Mouse (Mus musculus) regulatory T cell (primary cell): ENCODE data around the gene Cradd.

ENCODE experiments used
- in situ Hi-C: fragments of 300-600 bp; cut with MboI, MseI; formaldehyde crosslinking; loops from one replicate; pipeline ENCODE4 v1.15.1; 2025; ENCODE audit warnings: high pct_unique_total_duplicates

Cradd gene

DNA sequence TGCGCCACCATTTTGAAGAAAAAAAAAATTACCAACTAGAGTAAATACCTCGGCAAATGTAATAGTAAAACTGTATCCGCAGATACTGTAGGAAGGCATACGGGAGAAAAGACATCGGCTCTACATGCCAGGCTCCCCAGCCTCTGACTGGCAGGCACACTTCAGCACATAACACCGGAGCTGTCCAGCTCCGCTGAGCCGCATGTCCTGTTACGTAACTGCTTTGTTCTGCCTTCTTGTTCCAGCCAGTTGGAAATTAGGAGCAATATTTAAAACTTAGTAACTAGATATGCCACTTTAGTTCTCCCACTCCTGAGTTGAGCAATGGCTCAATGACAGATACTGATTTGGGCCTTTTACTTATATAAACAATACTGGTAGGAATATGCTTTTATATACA lies 48.4 kb downstream of the Cradd start:
- in situ Hi-C loops: no loop called here

DNA sequence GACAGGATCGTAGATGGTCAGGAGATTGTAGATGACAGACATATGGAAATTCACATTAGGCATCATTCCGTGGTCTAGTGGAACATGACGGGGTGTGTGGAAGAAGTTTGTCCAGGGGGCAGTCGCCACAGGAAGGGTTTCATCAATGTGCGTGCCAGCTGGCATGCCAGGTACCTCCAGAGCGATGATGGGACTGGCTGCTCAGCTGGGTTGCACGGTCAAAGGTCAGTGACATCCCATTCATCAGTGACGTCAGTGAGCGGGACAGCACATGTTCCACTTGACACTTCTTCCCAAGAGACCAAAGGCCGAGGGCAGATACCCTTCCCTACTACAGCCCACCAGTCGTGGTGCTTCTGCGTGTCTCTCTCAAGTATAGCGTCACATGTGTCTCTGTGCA lies 50.7 kb downstream of the Cradd start:
- in situ Hi-C loops: no loop called here

DNA sequence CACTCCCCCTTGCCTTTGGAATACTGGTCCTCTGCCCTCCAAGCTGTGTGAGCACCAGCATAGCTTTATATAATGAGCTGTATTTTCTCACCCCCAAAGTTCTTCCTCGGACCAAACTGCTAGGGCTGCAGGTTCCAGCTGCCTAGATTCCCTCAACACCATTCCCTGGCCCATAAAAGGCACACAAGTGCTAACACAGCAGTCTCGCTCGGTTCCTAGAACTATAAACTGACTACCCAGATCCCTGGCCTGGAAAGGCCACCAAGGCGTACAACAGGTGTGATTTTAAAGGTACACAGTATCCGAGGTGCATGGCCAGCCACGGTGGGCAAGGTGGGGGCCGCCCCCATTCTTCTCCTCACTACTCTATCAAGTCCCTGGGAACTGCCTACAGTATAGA lies 54.8 kb downstream of the Cradd start:
- in situ Hi-C loops: no loop called here

DNA sequence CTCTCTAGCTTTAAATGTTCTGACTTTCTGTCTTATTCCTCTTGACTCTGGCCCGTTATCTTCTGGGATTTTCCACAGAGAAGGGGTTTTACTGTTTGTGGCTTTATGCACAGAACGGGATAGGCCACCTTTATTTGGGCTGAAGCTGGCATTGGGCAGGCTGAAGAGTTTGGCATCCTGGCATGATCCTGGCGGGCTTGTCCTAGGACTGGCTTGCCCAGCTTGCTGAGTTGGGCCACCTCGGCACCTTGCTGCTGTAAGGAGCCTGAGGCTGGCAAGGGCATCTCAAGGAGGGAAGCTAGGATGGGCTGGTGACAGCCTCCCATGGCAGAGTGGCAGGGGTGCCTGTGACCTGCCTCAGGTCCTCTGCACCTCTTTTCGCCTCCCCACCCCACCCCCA lies 55.6 kb downstream of the Cradd start:
- in situ Hi-C loops: no loop called here

DNA sequence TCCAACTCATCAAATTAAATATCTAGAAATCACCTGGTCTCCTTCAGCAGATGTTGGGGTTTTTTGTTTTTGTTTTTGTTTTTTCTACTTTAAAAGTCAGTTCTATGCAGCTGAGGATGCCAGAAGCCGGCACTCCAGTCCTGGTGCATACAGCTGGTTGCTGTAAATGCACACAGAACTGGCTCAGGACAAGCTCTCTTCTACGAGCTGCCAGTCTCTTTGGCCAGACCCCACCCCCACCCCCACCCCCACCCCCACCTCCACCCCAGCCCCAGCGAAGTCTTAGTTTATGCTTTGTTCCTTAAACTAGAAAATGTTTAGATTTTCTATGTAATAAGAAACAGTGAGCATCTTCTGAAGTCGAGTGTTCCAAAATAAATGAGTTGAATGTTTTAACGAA lies 57.0 kb downstream of the Cradd start:
- in situ Hi-C loops: no loop called here

DNA sequence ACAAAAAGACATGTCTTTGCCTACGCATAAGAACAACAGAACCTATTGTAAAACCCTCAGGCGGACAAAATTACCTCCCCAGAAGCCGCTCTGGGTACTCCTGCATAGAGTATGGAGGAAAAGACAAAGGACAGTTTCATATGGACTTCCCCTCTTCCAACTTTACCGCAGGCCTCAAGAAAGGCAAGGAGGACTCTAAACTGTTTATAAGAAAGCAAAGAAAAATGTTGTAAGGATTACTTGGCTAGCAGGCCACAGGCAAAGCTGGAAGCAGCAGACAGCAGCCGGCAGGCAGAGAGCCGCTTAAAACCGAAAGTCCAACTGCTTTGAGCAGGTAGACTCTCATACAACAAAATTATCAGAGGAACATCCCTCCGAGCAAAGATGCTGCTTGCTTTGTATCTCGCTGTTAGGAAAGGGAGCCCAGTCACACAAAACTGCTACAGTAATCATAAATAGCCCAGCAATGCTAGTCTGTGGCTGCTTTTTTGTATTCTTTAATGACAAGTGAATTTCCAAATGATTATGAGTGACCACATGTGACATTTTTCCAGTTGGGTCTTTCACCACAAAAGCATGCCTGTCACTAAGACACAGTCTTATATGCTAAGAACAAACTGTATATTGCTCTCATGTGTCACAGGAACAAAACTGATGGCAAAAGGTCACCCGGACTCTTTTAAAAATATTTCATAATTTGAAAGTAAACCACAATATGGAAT lies 57.7 kb downstream of the Cradd start:
- in situ Hi-C loops: no loop called here

DNA sequence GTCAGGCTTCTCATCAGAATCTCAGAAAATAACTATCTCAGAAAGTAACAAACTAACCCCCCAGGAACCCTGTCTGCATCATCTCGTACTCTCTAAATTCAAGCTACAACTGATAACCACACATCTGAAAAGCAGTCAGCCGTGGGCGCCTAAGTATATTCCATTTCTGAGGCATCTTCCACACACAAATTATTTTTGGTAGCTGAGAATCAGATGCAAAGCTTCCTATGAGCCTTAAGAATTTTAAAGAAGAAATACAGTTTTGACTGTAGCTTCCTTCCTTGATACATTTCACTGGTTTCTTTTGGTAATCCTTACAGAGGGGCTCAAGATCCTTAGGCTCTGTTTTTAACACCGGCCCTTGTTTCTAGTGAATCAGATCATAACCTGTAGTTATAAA lies 58.4 kb downstream of the Cradd start:
- in situ Hi-C loops: no loop called here

DNA sequence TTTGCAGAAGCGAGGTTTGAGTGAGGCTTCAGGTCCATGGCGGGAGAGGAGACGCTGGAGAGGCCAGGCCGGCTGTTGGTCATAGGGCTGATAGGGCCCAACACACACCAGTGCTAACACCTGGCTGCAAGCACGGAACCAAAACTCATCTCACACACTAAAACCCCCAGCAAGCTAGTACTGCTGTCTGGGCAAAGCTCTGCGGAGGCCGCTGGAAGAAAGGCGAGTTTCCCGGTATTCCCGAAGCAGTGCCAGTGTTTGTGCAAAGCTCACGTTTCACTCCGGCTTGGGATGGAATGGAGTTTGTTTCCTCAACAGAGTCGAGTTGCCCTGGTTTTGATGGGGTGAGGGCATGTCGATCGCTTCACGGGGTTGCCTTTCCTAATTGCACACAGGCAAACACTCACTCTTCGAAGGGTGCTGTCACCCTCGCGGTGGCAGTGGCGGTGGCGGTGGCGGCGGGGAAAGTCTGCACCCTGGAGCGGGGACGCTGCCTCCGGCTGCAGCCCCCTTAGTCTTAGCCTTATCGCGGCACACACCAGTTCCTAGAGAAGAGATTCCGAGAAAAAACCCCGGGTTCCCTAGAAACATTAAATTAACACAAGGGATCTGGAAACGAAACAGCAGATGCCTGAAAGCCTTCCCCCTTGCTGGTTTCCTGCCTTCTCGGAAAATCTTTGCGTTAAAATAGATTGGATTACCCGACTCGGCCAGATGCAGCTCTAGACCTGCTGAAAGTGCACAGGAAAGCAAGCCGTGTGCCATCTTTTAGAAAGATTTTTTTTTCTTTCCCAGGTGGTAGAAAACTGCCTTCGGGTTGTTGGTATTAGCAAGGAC lies 59.2 kb downstream of the Cradd start:
- in situ Hi-C loops: loop anchor here (5.0 kb wide), 2 partner anchors 58 to 153 kb away; partner anchors contain the start of genes Cradd and Socs2

DNA sequence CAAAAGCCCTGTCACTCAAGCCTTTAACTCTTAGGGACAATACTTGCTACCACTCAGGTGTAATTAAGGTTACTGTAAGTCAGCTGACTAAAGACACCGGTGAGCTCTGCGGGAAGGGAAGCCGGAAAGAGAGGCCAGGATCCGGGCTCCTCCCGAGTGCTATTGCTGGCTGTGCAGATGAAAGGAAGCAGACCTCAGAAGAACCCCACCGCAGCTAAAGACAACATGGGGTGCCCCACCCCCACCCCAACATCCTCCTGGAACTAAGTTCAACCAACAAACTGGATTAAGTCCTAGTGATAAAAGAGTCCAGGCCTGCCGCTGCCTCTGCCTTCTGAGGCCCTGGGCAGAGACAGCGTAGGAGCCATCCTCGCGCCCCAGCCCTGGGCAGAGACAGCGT lies 61.5 kb downstream of the Cradd start:
- in situ Hi-C loops: loop anchor here (5.0 kb wide), 2 partner anchors 60 to 155 kb away; partner anchors contain the start of genes Cradd and Socs2

DNA sequence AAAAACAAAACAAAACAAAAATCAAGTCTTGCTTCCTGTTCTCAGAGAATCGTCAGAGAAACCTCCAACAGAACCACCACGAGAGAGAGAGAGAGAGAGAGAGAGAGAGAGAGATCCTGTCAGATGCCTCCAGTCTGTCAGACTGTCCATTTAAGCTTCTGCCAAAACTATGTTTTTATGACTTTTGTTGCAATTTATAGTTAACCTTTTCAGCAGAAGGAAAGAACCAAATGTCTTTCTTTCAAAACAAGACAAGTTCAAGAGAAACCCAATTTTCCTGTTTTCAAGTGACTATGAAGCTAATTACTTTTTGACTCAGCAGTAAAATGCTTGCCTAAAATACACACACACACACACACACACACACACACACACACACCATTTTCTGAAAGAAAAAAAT lies 62.7 kb downstream of the Cradd start:
- in situ Hi-C loops: loop anchor here (5.0 kb wide), 2 partner anchors 61 to 156 kb away; partner anchors contain the start of genes Cradd and Socs2

DNA sequence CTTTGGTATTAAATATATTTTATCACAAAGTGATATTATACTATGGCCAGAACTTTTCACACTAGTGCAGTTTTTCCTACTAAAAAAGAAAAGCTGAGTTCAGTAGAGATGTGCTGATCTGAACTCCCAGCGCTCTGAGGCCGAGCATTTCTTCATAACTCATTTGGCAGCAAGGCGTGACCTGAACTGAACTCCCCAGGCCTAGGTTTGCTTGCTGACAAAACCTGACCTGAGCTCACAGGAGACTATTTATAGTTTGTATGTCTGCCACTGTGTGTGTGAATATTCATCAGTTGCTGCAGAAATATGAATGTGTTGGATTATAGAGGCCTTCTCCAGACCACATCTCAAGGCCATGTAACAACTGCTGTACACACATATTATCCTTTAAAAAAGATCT lies 63.5 kb downstream of the Cradd start:
- in situ Hi-C loops: loop anchor here (5.0 kb wide), 2 partner anchors 62 to 157 kb away; partner anchors contain the start of genes Cradd and Socs2

DNA sequence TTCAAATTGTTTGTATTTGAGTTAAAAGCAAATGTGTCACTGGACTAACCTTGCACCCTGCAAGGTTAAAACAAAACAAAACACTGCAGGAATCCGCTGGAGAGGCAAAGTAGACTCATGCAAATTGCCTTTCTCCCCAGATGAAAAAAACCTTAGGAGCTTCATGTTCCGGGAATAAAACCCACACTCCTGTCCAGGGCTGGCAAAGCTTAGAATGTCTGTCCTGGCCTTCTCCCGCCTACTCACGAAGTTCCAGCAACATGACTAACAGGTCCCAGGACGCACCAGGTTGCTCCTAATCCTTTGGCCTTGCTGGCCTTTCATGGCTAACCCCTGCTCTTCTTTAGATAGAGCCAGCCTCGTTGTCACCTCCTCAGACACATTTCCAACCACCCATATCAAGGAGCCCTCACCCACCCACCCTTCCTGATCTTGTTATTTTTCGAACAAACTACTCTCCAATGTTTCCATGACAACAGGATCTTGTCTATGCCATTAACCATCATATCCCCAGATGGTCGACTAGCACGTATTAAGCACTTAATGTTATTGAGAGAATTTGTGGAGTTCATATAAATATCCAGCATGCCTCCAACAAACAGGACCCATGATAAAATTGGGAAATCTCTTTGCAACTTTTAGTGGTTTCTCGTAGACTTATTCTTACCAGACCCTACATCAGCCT lies 65.3 kb downstream of the Cradd start:
- in situ Hi-C loops: no loop called here

DNA sequence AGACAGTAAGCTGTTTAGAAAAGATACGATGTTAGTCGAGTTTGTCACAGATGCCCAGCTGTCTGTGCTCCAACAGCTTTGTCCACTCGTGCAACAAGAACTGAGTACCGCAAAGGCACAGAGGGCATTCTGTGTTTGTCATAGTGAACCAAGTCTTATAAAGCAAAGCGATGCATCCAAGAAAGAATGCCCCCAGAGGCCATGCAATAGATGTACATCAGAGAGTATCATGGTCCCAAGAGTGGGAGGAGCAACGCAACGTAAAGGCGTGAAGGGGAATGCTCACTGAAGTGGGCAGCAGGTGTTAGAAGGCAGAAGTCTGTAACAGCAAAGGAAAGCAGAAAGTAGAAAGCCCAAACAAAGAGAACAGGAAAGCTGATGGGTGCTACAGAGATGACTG lies 66.0 kb downstream of the Cradd start:
- in situ Hi-C loops: no loop called here

DNA sequence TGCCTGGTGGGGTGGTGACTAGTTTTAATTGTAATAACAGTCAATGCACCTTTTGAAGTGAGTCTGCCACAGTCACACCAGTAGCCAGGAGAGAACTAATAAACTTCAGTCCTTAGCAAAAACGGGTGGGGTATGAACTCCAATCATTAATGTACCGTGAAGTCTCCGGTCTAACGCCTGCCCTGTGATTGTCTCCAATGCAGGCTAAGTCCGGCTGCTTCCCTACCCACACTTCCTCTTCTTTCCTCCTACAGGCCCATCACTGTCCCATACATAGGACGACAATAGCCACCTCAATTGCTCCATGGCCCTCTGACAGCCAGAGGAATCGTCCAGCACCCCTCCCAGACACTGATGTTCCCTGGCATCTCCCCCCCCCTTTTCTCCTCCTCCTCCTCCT lies 67.8 kb downstream of the Cradd start:
- in situ Hi-C loops: no loop called here

DNA sequence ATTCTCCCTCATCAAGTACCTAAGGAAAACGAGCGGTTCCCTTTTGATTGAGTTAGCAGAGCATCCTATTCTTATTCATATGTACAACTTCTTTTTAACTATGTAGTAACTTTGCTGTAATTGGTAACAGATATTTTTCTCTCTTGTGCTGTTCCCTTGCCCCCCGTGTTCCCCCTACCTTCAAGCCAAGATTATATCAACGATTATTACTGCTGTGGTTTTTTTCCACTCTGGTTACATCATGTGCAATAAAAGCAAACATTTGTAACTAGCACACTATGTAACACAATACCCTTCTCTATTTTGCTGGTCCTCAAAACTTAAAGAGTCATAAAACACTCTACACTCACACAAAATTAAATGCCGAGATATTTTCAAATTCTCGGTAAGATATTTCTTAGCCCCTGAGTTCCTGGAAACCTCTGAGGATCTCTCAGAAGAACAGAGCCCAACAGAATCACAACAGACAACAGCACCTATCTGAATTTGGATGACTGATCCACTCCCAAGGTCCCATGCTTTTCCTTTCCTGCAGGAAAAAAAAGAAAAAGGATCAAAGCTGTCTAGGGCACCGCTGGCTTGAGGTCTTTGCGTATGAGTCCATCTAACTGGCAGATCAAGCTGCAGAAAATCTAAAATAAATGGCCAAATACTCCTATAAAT lies 68.8 kb downstream of the Cradd start:
- in situ Hi-C loops: no loop called here

DNA sequence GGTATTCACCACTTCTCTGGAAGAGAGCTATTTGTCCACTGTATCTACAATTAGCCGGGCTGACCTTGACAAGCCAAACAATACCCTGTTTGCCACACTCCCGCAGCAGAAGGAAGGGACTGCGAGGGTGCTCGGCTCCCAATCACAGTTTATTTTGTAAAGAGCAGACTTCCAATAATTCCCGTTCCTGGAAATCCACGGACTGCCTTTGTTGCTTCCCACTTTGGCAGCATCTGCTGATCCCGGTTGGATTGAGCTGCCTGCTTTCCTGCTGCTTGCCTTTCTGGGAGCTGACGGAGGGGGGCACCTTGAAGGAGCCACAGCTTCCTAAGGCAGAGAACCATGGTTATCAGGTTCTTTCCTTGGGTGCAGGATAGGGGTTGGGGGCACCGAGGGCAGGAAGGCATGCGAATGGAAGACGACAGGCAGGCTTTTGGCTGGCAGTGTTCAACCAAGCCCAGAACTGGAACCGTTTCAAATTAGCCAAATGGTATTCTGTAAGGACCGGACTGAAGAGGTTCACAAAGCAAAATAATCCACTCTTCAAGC lies 69.4 kb downstream of the Cradd start:
- in situ Hi-C loops: no loop called here

DNA sequence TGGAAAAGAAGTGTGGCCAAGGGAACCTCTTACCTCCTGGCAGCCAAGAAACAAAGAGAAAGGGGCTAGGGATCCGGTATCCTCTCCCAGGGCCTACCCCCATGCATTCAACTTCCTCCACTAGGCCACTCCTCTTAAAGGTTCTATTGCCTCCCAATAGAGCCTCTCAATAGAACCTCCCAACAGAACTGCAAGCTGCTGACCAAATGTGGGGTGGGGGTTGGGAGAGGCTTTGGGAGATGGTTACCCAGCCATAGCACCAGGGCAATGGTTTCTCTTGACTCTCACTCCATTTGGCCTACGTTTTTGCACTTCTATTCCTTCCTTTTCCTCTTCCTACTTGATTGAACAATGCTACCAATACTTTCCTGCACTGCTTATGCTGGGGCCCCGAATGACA lies 69.9 kb downstream of the Cradd start:
- in situ Hi-C loops: no loop called here

DNA sequence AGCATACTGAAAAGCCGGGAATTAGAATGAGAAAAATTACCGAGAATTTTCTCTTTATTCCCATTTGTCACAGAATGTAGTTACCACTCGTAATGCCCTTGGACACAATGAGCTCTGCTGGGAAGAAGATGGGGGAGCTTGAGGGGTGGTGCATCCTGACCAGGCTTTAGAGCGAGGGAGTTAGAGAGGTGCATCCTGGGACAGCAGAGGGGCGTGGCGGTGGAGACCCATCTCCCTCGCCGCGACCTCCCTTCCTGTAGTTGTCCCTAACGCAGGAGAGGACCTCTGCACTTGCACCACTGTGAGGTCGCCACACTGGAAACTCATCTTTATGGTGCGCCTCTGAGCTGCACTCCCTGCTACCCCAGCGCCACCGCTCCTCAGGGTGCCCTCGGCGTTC lies 72.3 kb downstream of the Cradd start:
- in situ Hi-C loops: no loop called here

DNA sequence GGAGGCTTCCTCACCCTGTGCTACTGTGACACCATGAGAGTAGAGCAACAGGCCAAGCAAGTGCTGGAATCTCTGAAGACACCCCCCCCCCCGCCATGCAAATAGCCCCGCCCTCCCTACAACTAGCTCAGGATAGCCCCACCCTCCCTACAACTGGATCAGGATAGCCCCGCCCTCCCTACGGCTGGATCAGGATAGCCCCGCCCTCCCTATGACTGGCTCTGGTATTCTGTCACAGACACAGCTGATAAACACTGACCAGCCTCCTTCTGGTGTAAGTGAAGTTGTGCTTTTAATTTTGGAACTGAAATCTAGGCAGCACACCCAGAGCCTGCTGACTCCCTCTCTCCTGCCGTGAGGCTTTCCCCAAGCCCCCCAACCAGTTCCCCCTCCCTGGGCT lies 75.6 kb downstream of the Cradd start:
- in situ Hi-C loops: loop anchor here (5.0 kb wide), 1 partner anchor 51 kb away; no protein-coding TSS in a partner anchor

DNA sequence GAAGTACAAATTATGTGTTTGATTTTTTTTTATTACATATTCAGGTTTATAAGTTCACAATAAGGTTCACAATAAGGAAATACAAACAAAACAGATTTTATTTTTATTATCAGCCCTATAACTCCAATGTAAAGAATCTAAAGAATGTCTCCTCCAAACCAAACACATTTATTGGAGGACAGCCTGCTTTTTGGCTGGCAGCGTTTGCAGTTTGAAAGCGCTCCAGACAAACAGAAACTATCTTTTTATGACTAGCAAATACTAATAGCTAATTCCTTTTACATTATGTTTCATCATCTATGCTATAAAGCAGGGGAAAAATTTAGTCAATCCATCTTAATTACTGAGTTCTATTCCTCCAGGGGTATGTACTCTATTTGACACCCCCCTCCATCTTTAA lies 77.2 kb downstream of the Cradd start:
- in situ Hi-C loops: loop anchor here (5.0 kb wide), 1 partner anchor 49 kb away; no protein-coding TSS in a partner anchor

DNA sequence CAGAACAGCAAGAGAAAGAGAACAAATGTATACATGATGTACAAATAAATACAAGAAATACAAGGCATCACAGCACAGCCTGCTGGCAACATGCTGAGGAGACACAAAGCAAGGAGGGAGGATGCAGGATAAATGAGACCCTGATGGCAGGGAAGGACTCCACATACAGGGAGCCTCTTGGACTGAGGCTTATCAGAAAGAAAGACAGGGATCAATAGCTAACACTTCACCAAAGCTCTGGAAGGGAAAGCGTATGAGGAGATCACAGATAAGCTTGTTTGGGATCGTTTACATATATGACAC lies 78.3 kb downstream of the Cradd start:
- in situ Hi-C loops: loop anchor here (5.0 kb wide), 1 partner anchor 48 kb away; no protein-coding TSS in a partner anchor
